11 mouse cellular contexts compared by ENCODE assay signal in genomic region chr15:80358798-80359197, GRCm38 (mm10).
DNase-seq lines count a peak whose midpoint lies in the region; ATAC-seq lines count a peak whose summit lies in the region.
"Had no signal": no experiment of that assay in that cellular context is flagged by ENCODE, and none has a peak within 500 bp of the region (broad histone marks: within the 10 kb centered on the region; RNA-seq: fewer than 3 reads in every experiment).

No protein-coding gene starts in this region.

- no peak for ATAC-seq in megakaryocyte progenitor cell, adult 5-6 weeks (replicated peaks; ENCODE audit: poor library complexity)
- no peak for ATAC-seq in CD4-positive, CD25-positive, alpha-beta regulatory T cell, adult 4 months
- ATAC-seq: liver, postnatal 0 days had no signal

- DNase-seq in gastrocnemius, postnatal 10 days: peak; percentile 42
- no peak for DNase-seq in gastrocnemius, postnatal 36 days
- DNase-seq in left cerebral cortex, postnatal 10 days (ENCODE audit: extremely low spot score in 1 of 2, low spot score in 2 of 2): peak; percentile 29 to 73
- DNase-seq in left cerebral cortex, adult 8-10 months (ENCODE audit: low spot score in 2 of 2): no peak
- DNase-seq in adrenal gland, postnatal 10 days: peak; percentile 54
- DNase-seq in cerebellum, adult 9-10 months: peak; percentile 77
- DNase-seq: B cell, adult 2 months; kidney, postnatal 14 days; liver, postnatal 0 days had no signal

- intact Hi-C loops in gastrocnemius, postnatal 36 days (cut with DNase I): no loop called here
- intact Hi-C loops in left cerebral cortex, postnatal 10 days (cut with DNase I): no loop called here

Comparison
In these comparisons a context has a peak if more than half of its experiments do, and no peak if none do; other contexts are left out.
1. DNase-seq: peak in gastrocnemius, postnatal 10 days (single experiment), left cerebral cortex, postnatal 10 days (2 of 2), adrenal gland, postnatal 10 days (single experiment) and cerebellum, adult 9-10 months (single experiment); none in gastrocnemius, postnatal 36 days (0 of 2) and left cerebral cortex, adult 8-10 months (0 of 2).